Mouse (Mus musculus): ENCODE results near the gene Wwc1. TPM values are rescaled to one million over a fixed set of nuclear protein-coding genes. Genes with fewer than 3 reads are reported as not detected.
"Not testable (repeated sequence)": the region's sequence is repeated elsewhere in the genome, so short reads cannot be mapped to it uniquely, and the experiment has no call there.

Wwc1 gene
- polyA plus RNA-seq, 1 experiment from 2014 or later, result 4.2 TPM

DNA sequence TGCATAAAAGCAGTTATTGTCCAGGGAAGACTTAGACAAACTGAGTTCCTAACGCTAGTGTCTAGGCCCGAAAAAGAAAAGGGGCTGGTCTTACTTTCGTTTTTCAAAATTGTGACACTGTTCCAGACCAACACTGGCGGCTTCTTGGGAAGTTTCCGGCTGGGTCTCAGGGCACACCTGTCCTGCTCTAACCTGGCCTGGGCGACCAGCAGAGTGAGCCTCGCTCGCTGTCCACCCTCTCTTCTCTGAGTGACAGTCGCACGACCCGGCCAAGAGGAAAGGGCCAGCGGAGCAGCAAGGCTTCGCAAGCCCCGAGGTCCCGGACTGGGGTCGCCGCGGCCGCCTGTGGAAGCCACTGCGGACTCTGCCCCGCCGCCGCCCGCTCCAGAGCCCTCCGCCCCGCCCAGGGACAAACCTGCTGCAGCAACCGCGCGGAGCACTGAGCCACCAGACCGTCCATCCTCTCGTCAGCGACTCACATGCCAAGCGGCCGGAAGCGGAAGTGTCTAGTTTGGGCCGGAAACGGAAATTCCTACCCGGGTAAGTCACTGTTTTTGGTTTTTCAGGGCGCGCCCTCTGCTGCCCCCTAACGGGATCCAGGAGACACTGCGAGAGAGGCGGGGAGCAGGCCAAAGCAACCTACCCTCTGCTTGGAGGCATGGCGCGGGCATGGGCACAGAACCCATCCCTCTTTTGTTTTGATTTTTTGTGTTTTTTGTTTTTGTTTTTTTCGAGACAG, 146.1 kb downstream of the Wwc1 start, which contains the start of gene Rars:
Rars (minus strand) TSS at position 485 of the 739 bp plus-strand sequence.
- Histone ChIP-seq H3K27me3 (replicated peaks; ENCODE audit: low read depth, poor library complexity, severe bottlenecking) (no peaks in the 10 kb centered on the region), H3K9me3 (no peaks in the 10 kb centered on the region), H3K4me3 (peak within 1 kb of the TSS; percentile 100), H3K36me3 (replicated peaks) (peaks cover 32% of the 10 kb centered on the region), H3K27ac (replicated peaks) (peak within 1 kb of the TSS; percentile 91), H3K4me1 (peaks cover 19% of the 10 kb centered on the region)
- WGBS, result 2% methylated on average over 46 of the region's 46 CpGs
- DNase-seq (ENCODE audit: low spot score), result peak; percentile 95

DNA sequence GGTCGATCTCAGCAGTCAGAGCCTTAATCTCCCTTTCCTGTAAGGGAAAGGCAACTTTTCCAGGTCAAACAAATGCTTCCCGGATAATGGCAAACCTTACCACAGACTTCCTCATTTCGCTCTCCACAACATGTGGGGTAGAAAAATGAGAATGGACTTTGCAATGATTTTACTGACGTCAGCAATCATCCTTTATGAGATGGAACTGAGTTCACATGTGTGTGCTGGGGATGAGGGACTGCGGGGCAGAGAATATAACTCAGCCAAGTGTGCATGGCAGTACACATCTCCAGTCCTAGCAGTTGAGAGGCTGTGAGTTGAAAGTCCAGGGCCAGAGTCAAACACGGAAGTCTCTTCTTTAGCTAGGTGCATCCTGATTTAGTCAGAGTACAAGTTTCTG, 147.1 kb downstream of the Wwc1 start:
- no peaks in the 10 kb centered on the region for H3K9me3 ChIP-seq
- H3K4me1 ChIP-seq, result peaks cover 16% of the 10 kb centered on the region
- H3K4me3 ChIP-seq, result peak overlapping the region; percentile 100
- WGBS, result 89% methylated on average over 6 of the region's 6 CpGs
- H3K27me3 ChIP-seq (replicated peaks; ENCODE audit: low read depth, poor library complexity, severe bottlenecking), result no peaks in the 10 kb centered on the region
- DNase-seq (ENCODE audit: low spot score), result no peak
- H3K36me3 ChIP-seq (replicated peaks), result peaks cover 42% of the 10 kb centered on the region
- H3K27ac ChIP-seq (replicated peaks), result no peak overlapping the region

DNA sequence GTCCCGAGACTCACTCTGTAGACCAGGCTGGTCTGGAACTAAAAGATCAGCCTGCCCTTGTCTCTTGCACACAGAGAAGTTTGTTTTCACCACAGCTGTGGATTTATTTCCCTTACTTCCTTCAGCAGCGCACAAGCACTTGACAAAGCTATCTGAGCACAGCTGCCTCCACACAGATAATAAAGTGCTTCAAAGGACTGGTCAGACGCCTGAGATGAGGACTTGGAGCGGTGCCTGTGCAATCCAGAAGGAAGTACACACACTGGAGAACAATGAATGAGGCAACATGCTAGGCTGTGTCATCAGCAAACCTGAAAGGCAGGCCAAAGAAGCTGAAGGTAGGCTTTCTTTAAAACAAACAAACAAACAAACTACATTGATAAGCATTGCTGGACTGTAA, 148.2 kb downstream of the Wwc1 start:
- no peak for DNase-seq (ENCODE audit: low spot score)
- Histone ChIP-seq H3K4me3 (no peak overlapping the region), H3K27me3 (replicated peaks; ENCODE audit: low read depth, poor library complexity, severe bottlenecking) (no peaks in the 10 kb centered on the region), H3K36me3 (replicated peaks) (peaks cover 53% of the 10 kb centered on the region), H3K4me1 (peaks cover 16% of the 10 kb centered on the region), H3K27ac (replicated peaks) (no peak overlapping the region), H3K9me3 (no peaks in the 10 kb centered on the region)
- WGBS, result 82% methylated on average over 4 of the region's 4 CpGs

GRCm38 (mm10) chr11:35827714-35828113, 152.6 kb downstream of the Wwc1 start:
- 94% methylated on average over 6 of the region's 6 CpGs for WGBS

GRCm38 (mm10) chr11:35816316-35816715, 164.0 kb downstream of the Wwc1 start:
- Histone ChIP-seq H3K27me3 (replicated peaks; ENCODE audit: low read depth, poor library complexity, severe bottlenecking) (no peaks in the 10 kb centered on the region), H3K27ac (replicated peaks) (no peak overlapping the region), H3K4me1 (no peaks in the 10 kb centered on the region), H3K4me3 (no peak overlapping the region), H3K36me3 (replicated peaks) (peaks cover 100% of the 10 kb centered on the region), H3K9me3 (no peaks in the 10 kb centered on the region)
- DNase-seq (ENCODE audit: low spot score), result no peak
- 91% methylated on average over 12 of the region's 12 CpGs for WGBS

More at GRCm38 (mm10) chr11:35827714-35828113, 152.6 kb downstream of the Wwc1 start:
- H3K4me1 ChIP-seq, result peaks cover 5% of the 10 kb centered on the region; the same call in 1 of the 2 replicates
- H3K27ac ChIP-seq (replicated peaks), result no peak overlapping the region
- H3K27me3 ChIP-seq (replicated peaks; ENCODE audit: low read depth, poor library complexity, severe bottlenecking), result no peaks in the 10 kb centered on the region
- no peak overlapping the region for H3K4me3 ChIP-seq
- peaks cover 97% of the 10 kb centered on the region for H3K36me3 ChIP-seq (replicated peaks)
- H3K9me3 ChIP-seq, result no peaks in the 10 kb centered on the region
- no peak for DNase-seq (ENCODE audit: low spot score)

DNA sequence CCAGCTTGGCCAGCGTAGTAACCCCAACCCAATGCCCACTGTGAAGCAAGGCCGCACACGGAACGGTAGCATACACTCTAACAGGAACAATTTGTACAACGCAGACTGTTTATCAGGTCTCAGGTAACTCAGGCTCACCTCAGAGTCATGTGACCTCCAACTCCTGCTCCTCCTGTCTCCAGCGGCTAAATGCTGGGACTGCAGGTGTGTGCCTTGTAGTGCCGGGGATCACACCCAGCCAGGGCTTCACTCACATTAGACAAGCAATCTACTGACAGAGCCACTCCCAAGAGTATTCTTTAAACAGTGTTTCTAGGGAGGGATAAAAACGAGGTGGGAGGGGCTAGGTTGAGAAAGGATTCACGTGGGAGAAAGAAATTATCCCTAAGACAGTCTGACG, 168.9 kb downstream of the Wwc1 start:
- H3K4me1 ChIP-seq, result no peaks in the 10 kb centered on the region
- DNase-seq (ENCODE audit: low spot score), result no peak
- H3K27ac ChIP-seq (replicated peaks), result no peak overlapping the region
- H3K36me3 ChIP-seq (replicated peaks), result peaks cover 100% of the 10 kb centered on the region
- WGBS, result 90% methylated on average over 10 of the region's 10 CpGs
- H3K27me3 ChIP-seq (replicated peaks; ENCODE audit: low read depth, poor library complexity, severe bottlenecking), result no peaks in the 10 kb centered on the region
- H3K4me3 ChIP-seq, result no peak overlapping the region
- no peaks in the 10 kb centered on the region for H3K9me3 ChIP-seq

- Histone ChIP-seq H3K4me1 (peaks cover 12% of the 10 kb centered on the region), H3K27me3 (replicated peaks; ENCODE audit: low read depth, poor library complexity, severe bottlenecking) (peaks cover 47% of the 10 kb centered on the region), H3K27ac (replicated peaks) (no peak overlapping the region), H3K9me3 (no peaks in the 10 kb centered on the region), H3K36me3 (replicated peaks) (peaks cover 4% of the 10 kb centered on the region), H3K4me3 (no peak overlapping the region)
- no peak for DNase-seq (ENCODE audit: low spot score)
- WGBS, result 80% methylated on average over 5 of the region's 5 CpGs
Observed at GRCm38 (mm10) chr11:35801332-35801731, 179.0 kb downstream of the Wwc1 start.

- H3K36me3 ChIP-seq (replicated peaks), result no peaks in the 10 kb centered on the region
- peak within 1 kb of the TSS; percentile 61 for H3K4me3 ChIP-seq
- peak; percentile 76 for DNase-seq (ENCODE audit: low spot score)
- H3K9me3 ChIP-seq, result no peaks in the 10 kb centered on the region
- no peak within 1 kb of the TSS for H3K27ac ChIP-seq (replicated peaks)
- H3K4me1 ChIP-seq, result peaks cover 12% of the 10 kb centered on the region
- H3K27me3 ChIP-seq (replicated peaks; ENCODE audit: low read depth, poor library complexity, severe bottlenecking), result peaks cover 71% of the 10 kb centered on the region
- 17% methylated on average over 11 of the region's 11 CpGs for WGBS
Observed at GRCm38 (mm10) chr11:35798874-35799273, 181.5 kb downstream of the Wwc1 start, which contains the start of gene Fbll1. TSS of gene Fbll1 (minus strand) at chr11:35798884.

- H3K4me3 ChIP-seq, result peak overlapping the region; percentile 61
- H3K36me3 ChIP-seq (replicated peaks), result no peaks in the 10 kb centered on the region
- no peaks in the 10 kb centered on the region for H3K9me3 ChIP-seq
- H3K27me3 ChIP-seq (replicated peaks; ENCODE audit: low read depth, poor library complexity, severe bottlenecking), result peaks cover 75% of the 10 kb centered on the region
- H3K4me1 ChIP-seq, result peaks cover 12% of the 10 kb centered on the region
- DNase-seq (ENCODE audit: low spot score), result no peak
- WGBS, result 4% methylated on average over 23 of the region's 23 CpGs
- H3K27ac ChIP-seq (replicated peaks), result no peak overlapping the region
Observed at GRCm38 (mm10) chr11:35798495-35798820, 181.9 kb downstream of the Wwc1 start.

DNA sequence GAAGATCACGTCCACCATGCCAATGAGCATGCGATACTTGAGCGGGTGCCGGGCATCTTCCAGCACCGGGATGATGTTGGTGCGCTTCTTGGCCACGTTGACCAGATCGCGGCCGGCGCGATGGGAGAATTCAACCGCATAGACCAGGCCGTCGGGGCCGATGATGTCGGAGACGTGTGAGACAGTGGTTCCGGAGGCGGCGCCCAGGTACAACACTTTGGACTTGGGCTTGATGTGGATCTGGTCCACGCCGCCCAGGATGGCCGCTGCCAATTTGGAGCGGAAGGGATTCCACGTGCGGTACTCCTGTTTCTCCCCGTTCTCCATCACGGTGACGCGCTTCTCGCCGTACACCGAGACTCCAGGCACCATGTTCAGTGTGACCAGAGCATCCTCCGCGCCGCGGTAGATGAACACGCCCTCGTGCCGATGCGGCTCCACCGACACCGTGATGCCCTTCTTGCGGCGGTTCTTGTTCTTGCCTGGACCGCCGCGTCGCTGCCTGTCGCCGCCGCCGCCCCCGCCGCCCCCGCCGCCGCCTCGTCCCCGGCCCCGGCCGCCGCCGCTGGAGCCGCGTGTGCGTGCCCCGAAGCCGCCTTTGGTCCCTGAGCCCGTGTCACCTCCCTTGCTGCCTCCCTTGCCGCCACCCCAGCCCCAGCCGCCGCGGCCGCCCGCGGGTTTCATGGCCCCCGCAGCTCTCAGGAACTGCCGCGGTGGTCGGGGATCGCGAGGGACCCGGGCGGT, 182.4 kb downstream of the Wwc1 start:
- WGBS, result 4% methylated on average over 86 of the region's 86 CpGs
- H3K27me3 ChIP-seq (replicated peaks; ENCODE audit: low read depth, poor library complexity, severe bottlenecking), result peaks cover 75% of the 10 kb centered on the region
- no peak overlapping the region for H3K27ac ChIP-seq (replicated peaks)
- peak; percentile 40 for DNase-seq (ENCODE audit: low spot score)
- no peaks in the 10 kb centered on the region for H3K9me3 ChIP-seq
- peak overlapping the region; percentile 61 for H3K4me3 ChIP-seq
- no peaks in the 10 kb centered on the region for H3K36me3 ChIP-seq (replicated peaks)
- H3K4me1 ChIP-seq, result peaks cover 12% of the 10 kb centered on the region

DNA sequence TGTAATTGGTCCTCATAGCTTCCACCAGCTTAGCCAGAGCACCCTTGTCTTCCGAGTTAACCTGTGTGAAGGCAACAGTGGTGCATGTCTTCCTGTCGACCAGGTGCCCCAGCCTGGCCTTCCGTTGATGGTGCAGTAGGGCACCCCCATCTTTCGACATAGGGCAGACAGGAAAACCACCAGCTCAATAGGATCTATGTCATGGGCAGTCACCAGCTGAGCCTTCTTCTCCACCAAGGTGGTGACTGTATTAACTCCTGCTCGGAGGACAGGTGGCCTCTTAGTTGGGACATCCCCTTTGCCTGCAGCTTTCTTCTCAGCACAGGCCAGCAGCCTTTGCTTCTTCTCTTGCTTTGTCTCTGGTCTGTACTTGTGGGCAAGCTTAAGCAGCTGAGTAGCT, 187.5 kb downstream of the Wwc1 start:
- Histone ChIP-seq H3K36me3 (replicated peaks) (peaks cover 38% of the 10 kb centered on the region), H3K27me3 (replicated peaks; ENCODE audit: low read depth, poor library complexity, severe bottlenecking) (peaks cover 42% of the 10 kb centered on the region)
- 87% methylated on average over 5 of the region's 5 CpGs for WGBS
- not testable (repeated sequence) for H3K27ac ChIP-seq (replicated peaks); H3K9me3 ChIP-seq; H3K4me3 ChIP-seq; H3K4me1 ChIP-seq; DNase-seq (ENCODE audit: low spot score)

GRCm38 (mm10) chr11:35788443-35788842, 191.9 kb downstream of the Wwc1 start:
- peaks cover 81% of the 10 kb centered on the region for H3K36me3 ChIP-seq (replicated peaks)
- no peaks in the 10 kb centered on the region for H3K4me1 ChIP-seq
- no peaks in the 10 kb centered on the region; the same call in 1 of the 2 replicates for H3K9me3 ChIP-seq
- no peak for DNase-seq (ENCODE audit: low spot score)
- no peak overlapping the region for H3K4me3 ChIP-seq
- no peak overlapping the region for H3K27ac ChIP-seq (replicated peaks)
- H3K27me3 ChIP-seq (replicated peaks; ENCODE audit: low read depth, poor library complexity, severe bottlenecking), result no peaks in the 10 kb centered on the region
- WGBS, result 86% methylated on average over 2 of the region's 2 CpGs

Measured in embryonic facial prominence, embryonic 10.5 days (tissue).